Mouse (Mus musculus) stomach, embryonic 16.5 days (tissue): ENCODE data around the gene Pard6b. TPM values are rescaled to one million over a fixed set of nuclear protein-coding genes. Genes with fewer than 3 reads are reported as not detected.
A peak's percentile ranks its signal among the peaks of the same experiment; 100 is the strongest.

ENCODE experiments used
- ATAC-seq: fragments of 200-750 bp; cut with Nextera tagmentation; 2 replicates; pipeline ENCODE4 v1.8.0; 2017; ENCODE audit warnings: moderate number of reproducible peaks, moderate TSS enrichment; ENCODE audit not compliant: insufficient read depth, low FRiP score
- H3K27ac ChIP-seq: fragments of 300-500 bp; sonication (generic); 2 replicates; pipeline ENCODE4 v1.5.1; 2014; ENCODE audit warnings: low read length
- H3K27me3 ChIP-seq: fragments of 300-500 bp; sonication (generic); 2 replicates; pipeline ENCODE4 v1.6.1; 2014; ENCODE audit warnings: low read length, control low read depth, mixed read lengths; ENCODE audit not compliant: control insufficient read depth, insufficient read depth
- H3K36me3 ChIP-seq: fragments of 300-500 bp; sonication (generic); 2 replicates; pipeline ENCODE4 v1.6.1; 2014; ENCODE audit warnings: low read length; ENCODE audit not compliant: control insufficient read depth, insufficient read depth
- H3K4me1 ChIP-seq: fragments of 300-500 bp; sonication (generic); 2 replicates; pipeline ENCODE4 v1.6.1; 2014; ENCODE audit warnings: low read length, control low read depth, mixed read lengths; ENCODE audit not compliant: control insufficient read depth, insufficient read depth
- H3K4me2 ChIP-seq: fragments of 300-500 bp; sonication (generic); 2 replicates; pipeline ENCODE4 v1.6.1; 2014; ENCODE audit warnings: low read depth, low read length, mixed read lengths
- H3K4me3 ChIP-seq: fragments of 300-500 bp; sonication (generic); replicated peaks from 2 replicates; pipeline ENCODE4 v1.5.1; 2014; ENCODE audit warnings: mild to moderate bottlenecking, low read length
- H3K9ac ChIP-seq: fragments of 300-500 bp; sonication (generic); 2 replicates; pipeline ENCODE4 v1.6.1; 2014; ENCODE audit warnings: low read length
- H3K9me3 ChIP-seq: fragments of 300-500 bp; sonication (generic); replicated peaks from 2 replicates; pipeline ENCODE4 v1.6.1; 2016; ENCODE audit warnings: low read length, control low read depth; ENCODE audit not compliant: control insufficient read depth
- WGBS: fragments of 180-500 bp; shearing (Covaris S2); extraction: QIAGEN DNeasy Blood & Tissue Kit; methylation state at CpG from one replicate; pipeline ENCODE4 v1.1.7; 2014; 5-methylcytosine and 5-hydroxymethylcytosine counted together
- polyA plus RNA-seq: library from polyadenylated mRNA; unstranded; fragments of >200 nt; fragmentation: Nextera tagmentation; extraction: Ambion mirVana; gene quantifications from 2 replicates; pipeline ENCODE4 v1.2.1, GENCODE M21; 2015

Pard6b gene
- polyA plus RNA-seq, 1 experiment from 2014 or later, result 8.3 TPM

DNA sequence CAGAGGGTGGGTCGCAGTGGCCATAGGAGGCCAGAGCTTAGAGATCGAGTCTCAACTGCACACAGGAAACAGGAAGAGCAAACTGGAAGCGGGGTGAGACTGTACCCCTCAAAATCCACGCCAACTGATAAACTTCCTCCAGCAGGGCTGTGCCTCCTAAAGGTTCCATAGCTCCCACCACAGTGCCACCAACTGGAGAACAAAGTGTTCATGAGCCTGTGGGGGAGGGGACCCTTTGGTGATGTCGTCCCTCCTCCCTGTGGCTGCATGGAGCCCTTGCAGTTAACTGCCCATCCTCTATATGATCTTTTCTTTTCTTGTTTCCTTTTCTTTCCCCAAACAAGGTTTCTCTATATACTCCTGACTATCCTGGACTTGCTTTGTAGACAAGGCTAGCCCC, 32.9 kb downstream of the Pard6b start:
- H3K36me3 ChIP-seq, result no peaks in the 10 kb centered on the region
- peaks cover 23% of the 10 kb centered on the region for H3K4me1 ChIP-seq
- 79% methylated on average over 5 of the region's 5 CpGs for WGBS
- H3K27me3 ChIP-seq, result no peaks in the 10 kb centered on the region
- no peak for ATAC-seq
- no peak overlapping the region for H3K4me2 ChIP-seq
- no peak overlapping the region for H3K4me3 ChIP-seq
- no peak overlapping the region for H3K27ac ChIP-seq
- H3K9me3 ChIP-seq, result no peaks in the 10 kb centered on the region
- H3K9ac ChIP-seq, result no peak overlapping the region

DNA sequence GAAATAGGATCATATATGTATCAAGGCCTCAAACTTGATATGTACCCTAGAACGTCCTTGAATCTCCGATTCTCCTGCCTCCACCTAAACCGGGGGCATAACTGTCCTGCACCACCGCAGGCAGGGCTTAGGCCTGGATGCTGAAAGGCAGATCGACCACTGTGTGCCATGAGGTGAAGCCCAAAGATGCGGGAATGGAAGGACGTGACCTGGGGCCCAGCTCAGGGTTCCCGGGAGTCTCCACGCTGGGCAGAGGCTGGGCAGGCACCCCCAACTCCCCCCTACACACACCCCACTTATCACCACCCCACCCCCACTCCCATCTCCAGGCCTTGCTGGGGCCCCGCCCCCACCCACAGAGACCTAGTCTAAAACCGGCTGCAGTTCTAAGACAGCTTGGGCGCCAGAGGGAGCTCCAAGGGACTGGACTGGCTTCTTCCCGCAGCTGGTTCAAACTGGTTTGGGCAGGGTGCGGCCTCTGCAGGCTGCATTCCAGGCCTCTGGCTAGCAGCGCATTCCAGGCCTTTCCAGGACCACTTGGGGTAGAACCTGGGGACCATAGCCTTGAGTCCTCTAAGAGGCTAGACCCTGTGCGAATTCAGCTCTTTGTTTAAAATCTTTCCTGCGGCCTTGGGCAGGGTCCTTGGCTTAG, 34.0 kb downstream of the Pard6b start:
- H3K27ac ChIP-seq, result peak overlapping the region; percentile 68
- H3K27me3 ChIP-seq, result no peaks in the 10 kb centered on the region
- H3K36me3 ChIP-seq, result no peaks in the 10 kb centered on the region
- H3K4me3 ChIP-seq, result no peak overlapping the region
- peak overlapping the region; percentile 62 for H3K9ac ChIP-seq
- peak; percentile 84 for ATAC-seq
- 19% methylated on average over 17 of the region's 17 CpGs for WGBS
- H3K4me2 ChIP-seq, result peak overlapping the region; percentile 17; the same call in 1 of the 2 replicates
- no peaks in the 10 kb centered on the region for H3K9me3 ChIP-seq
- H3K4me1 ChIP-seq, result peaks cover 23% of the 10 kb centered on the region

DNA sequence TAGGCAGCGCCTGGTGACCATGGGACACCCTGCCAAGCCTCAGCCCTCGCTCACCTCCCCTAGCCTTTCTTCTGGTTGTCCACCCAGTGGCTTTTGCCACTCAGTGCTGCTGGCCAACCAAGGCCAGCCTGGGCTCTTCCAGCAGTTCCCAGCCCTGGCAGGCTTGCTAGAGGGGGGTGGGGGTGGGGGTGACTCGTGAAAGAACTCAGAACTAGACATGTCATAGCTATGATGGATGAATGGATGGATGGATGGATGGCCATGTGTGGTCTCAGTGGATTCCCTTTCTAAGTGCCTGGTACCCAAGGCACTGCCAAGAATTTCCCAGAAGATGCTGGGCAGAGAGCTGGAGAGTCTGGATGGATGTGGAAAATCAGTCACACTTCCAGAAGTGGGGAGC, 35.0 kb downstream of the Pard6b start:
- Histone ChIP-seq H3K27ac (no peak overlapping the region), H3K27me3 (no peaks in the 10 kb centered on the region), H3K36me3 (no peaks in the 10 kb centered on the region), H3K4me3 (no peak overlapping the region), H3K9ac (peak overlapping the region; percentile 1; the same call in 1 of the 2 replicates), H3K4me1 (peaks cover 23% of the 10 kb centered on the region), H3K4me2 (no peak overlapping the region), H3K9me3 (no peaks in the 10 kb centered on the region)
- ATAC-seq, result no peak
- WGBS, result 75% methylated on average over 3 of the region's 3 CpGs

DNA sequence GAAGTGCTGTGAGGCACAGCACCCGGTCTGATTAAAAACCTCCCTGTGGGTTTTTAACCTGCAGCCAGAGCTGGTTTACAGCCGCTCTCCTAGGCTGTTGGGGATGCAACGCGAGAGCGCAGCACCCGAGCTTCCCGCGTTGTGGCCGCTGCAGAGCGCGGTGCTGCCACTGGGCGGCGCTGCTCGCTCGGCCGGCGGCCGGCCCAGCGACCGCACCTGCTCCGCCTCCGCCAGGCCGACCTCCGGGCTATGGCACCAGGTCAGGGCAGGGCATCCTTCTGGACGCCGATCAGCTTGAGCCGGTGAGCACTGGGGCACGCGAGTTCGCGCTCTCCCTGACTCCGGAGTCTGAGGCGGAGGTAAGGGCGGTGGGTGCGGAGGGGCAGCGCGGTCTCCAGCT, 36.3 kb downstream of the Pard6b start:
- peaks cover 23% of the 10 kb centered on the region for H3K4me1 ChIP-seq
- peak overlapping the region; percentile 73 for H3K4me2 ChIP-seq
- H3K27me3 ChIP-seq, result no peaks in the 10 kb centered on the region
- under 1% methylated on average over 37 of the region's 37 CpGs for WGBS
- peak; percentile 53; the same call in 1 of the 2 replicates for ATAC-seq
- H3K9me3 ChIP-seq, result no peaks in the 10 kb centered on the region
- H3K36me3 ChIP-seq, result no peaks in the 10 kb centered on the region
- H3K9ac ChIP-seq, result peak overlapping the region; percentile 71
- peak overlapping the region; percentile 46 for H3K4me3 ChIP-seq
- H3K27ac ChIP-seq, result no peak overlapping the region

DNA sequence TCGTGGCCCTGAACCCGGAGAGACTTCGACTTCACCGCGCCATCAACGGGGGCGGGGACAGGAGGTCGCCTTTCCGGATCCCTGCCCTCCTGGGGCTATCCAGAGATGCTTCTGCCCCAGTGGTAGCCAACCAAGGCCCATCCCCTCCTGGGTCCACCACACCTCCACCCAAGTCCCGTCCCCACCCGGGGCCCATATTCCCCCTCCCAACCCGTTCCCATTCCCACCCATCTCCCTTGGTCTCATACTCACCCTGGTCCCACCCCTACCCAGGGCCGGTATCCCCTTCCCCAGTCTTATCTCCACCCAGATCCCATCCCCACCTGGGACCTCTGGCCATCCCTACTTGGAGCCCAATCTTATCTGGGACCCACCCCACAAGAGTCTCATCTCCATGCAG, 36.7 kb downstream of the Pard6b start:
- 0 out of 2 replicates have a peak, but pooled peaks have one; percentile 1 for ATAC-seq
- 3% methylated on average over 13 of the region's 13 CpGs for WGBS
- peak overlapping the region; percentile 46 for H3K4me3 ChIP-seq
- no peaks in the 10 kb centered on the region for H3K9me3 ChIP-seq
- H3K27ac ChIP-seq, result no peak overlapping the region
- peak overlapping the region; percentile 73 for H3K4me2 ChIP-seq
- peak overlapping the region; percentile 71 for H3K9ac ChIP-seq
- no peaks in the 10 kb centered on the region for H3K27me3 ChIP-seq
- no peaks in the 10 kb centered on the region for H3K36me3 ChIP-seq
- H3K4me1 ChIP-seq, result peaks cover 23% of the 10 kb centered on the region

DNA sequence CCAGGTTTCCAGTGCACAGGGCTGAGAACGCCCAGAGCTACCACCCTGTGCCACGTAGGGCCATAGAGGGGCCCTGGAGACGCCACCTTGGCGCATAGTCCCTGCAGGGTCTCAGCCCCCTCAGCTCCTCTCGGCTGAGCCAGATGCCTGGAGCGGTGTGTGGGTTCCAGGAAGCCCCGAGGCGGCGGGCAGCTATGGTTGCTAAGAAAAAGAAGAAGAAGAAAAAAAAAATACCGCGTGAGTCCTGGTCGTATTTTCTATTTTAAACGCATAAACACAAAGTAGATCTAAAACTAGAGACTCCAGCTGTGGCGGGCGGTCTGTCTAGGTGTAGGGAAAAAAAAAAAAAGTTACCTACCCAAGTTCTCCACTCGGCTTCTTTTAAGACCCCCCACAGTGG, 37.2 kb downstream of the Pard6b start:
- Histone ChIP-seq H3K27me3 (no peaks in the 10 kb centered on the region), H3K4me1 (peaks cover 23% of the 10 kb centered on the region), H3K36me3 (no peaks in the 10 kb centered on the region), H3K9me3 (no peaks in the 10 kb centered on the region), H3K4me3 (no peak overlapping the region), H3K4me2 (0 out of 2 replicates have a peak overlapping the region, but pooled peaks have one; percentile 73), H3K9ac (no peak overlapping the region), H3K27ac (no peak overlapping the region)
- ATAC-seq, result no peak
- 49% methylated on average over 16 of the region's 16 CpGs for WGBS

DNA sequence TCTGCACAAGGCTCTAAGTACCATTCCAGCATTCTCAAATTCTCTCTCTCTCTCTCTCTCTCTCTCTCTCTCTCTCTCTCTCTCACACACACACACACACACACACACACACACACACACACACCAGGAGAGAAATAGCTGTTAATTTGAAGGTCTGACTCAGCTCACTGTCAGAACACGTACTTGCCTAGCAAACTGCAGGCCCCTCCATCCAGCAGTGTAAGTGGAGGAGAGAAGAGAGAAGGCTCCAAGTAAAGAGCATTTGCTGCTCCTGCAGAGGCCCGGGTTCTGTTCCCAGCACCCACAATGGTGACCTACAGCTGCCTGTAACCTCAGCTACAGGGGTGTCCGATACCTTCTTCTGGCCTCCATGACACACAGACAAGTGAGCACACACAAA, 37.7 kb downstream of the Pard6b start:
- Histone ChIP-seq H3K4me2 (no peak overlapping the region), H3K27me3 (no peaks in the 10 kb centered on the region), H3K36me3 (no peaks in the 10 kb centered on the region), H3K4me1 (peaks cover 23% of the 10 kb centered on the region), H3K9ac (no peak overlapping the region), H3K9me3 (no peaks in the 10 kb centered on the region), H3K27ac (no peak overlapping the region), H3K4me3 (no peak overlapping the region)
- WGBS, result 69% methylated on average over 3 of the region's 3 CpGs
- ATAC-seq, result no peak

DNA sequence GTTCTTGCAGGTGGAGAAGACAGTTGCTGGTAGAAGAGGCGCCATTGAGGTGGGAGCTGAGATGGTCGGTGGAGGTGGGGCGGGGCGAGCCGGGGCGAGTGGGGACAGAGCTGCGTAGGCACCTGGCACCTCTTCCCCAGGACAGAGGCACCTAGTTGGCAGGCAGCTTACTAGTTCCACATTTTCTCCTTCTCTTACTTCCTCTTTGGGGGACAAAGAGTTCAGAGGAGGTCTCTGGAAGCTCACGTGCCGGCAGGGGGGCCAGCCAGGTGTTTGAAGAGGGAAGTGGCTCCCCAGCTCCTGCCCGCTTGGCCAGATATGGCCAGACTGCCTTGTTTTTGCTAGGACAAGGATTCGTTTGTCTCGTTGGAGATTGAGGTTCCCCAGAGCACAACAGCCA, 38.3 kb downstream of the Pard6b start:
- Histone ChIP-seq H3K27me3 (no peaks in the 10 kb centered on the region), H3K9ac (no peak overlapping the region), H3K27ac (no peak overlapping the region), H3K4me1 (peaks cover 23% of the 10 kb centered on the region), H3K36me3 (no peaks in the 10 kb centered on the region), H3K4me2 (no peak overlapping the region), H3K4me3 (no peak overlapping the region), H3K9me3 (no peaks in the 10 kb centered on the region)
- ATAC-seq, result no peak
- whole genome bisulfite sequencing, result 57% methylated on average over 12 of the region's 12 CpGs

DNA sequence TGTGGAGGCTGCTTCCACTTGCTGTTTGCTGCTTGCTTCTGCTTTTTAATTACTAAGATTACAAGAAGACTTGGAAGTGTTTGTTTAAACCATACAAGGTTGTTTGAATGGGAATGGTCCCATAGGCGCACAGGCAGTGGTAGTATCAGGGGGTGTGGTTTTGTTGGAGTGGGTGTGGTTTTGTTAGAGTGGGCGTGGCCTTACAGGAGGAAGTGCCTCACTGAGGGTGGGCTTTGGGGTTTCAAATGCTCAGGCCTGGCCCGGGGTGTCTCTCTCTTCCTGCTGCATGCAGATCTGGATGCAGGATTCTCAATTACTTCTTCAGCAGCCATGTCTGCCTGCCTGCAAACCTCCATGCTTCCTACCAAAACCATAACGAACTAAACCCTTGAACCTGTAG, 40.1 kb downstream of the Pard6b start:
- ATAC-seq, result no peak
- 79% methylated on average over 4 of the region's 4 CpGs for WGBS

More for the DNA sequence above, 40.1 kb downstream of the Pard6b start:
- H3K4me2 ChIP-seq, result no peak overlapping the region
- H3K4me3 ChIP-seq, result no peak overlapping the region
- H3K27ac ChIP-seq, result no peak overlapping the region
- H3K27me3 ChIP-seq, result no peaks in the 10 kb centered on the region
- no peaks in the 10 kb centered on the region for H3K9me3 ChIP-seq
- no peaks in the 10 kb centered on the region for H3K36me3 ChIP-seq
- H3K4me1 ChIP-seq, result peaks cover 12% of the 10 kb centered on the region; the same call in 1 of the 2 replicates
- no peak overlapping the region for H3K9ac ChIP-seq
